Mouse (Mus musculus) left cerebral cortex, adult 2 months (tissue): ENCODE results near the gene Robo4. TPM values are rescaled to one million over a fixed set of nuclear protein-coding genes. Genes with fewer than 3 reads are reported as not detected.

Source experiments
- DNase-seq, 2 experiments: peaks; one replicate each; pipeline ENCODE4 v3.0.0; 2021 to 2022; ENCODE audit warnings: low spot score in 2 of 2, mixed read lengths in 1 of 2; ENCODE audit errors: extremely low spot score in 1 of 2
- H3K27ac ChIP-seq: fragments of 200-600 bp; 2 replicates; pipeline ENCODE4 v1.8.1; 2022
- H3K4me3 ChIP-seq: fragments of 200-600 bp; 2 replicates; pipeline ENCODE4 v1.8.1; 2022
- CTCF ChIP-seq: fragments of 200-600 bp; IDR thresholded peaks from 2 replicates; pipeline ENCODE4 v1.8.1; 2022; ENCODE audit warnings: antibody characterized with exemption, mild to moderate bottlenecking, moderate library complexity
- intact Hi-C: fragments of 180-260 bp; cut with DNase I; formaldehyde crosslinking; loops from one replicate; pipeline ENCODE4 v1.15.1; 2025
- long read RNA-seq, 2 experiments: library from polyadenylated mRNA; stranded (forward); transcript quantifications; one replicate each; pipeline ENCODE4 v2.0.0; 2021; ENCODE audit warnings: borderline mapping rate in 2 of 2
- total RNA-seq, 2 experiments: library from RNA; stranded (reverse); gene quantifications; 2 replicates each; pipeline ENCODE4 v1.2.3; 2021

Robo4 gene
- total RNA-seq, result 1 to 10 TPM; 8.0 to 9.5 TPM
- long read RNA-seq, experiment 1, full-length matches to known transcripts, result 11 of 16 reads
- long read RNA-seq, experiment 1, partial matches to known transcripts, result 3 of 16 reads
- long read RNA-seq, experiment 1, other reads (novel, unspliced or antisense), result 2 of 16 reads
- long read RNA-seq, experiment 2, full-length matches to known transcripts, result 8 of 14 reads
- long read RNA-seq, experiment 2, partial matches to known transcripts, result 3 of 14 reads
- long read RNA-seq, experiment 2, other reads (novel, unspliced or antisense), result 3 of 14 reads

DNA sequence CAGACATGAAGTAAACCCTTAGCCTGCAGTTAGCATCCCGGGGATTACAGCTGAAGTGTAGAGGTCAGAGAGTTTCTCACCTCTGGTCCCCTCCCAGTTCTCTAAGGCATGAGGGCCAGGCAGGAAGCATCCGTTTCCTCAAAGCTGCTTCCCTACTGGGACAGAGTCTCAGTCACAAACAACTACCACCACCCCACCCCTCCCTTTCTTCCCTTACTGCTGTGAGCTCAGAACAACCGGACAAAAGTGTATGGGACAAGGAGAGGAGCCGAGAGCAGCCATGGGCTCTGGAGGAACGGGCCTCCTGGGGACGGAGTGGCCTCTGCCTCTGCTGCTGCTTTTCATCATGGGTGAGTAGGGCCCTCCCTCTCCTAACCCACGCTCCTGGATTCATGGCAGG is at the start of gene Robo4:
Robo4 (plus strand) TSS at position 96 of the 400 bp plus-strand sequence.
- DNase-seq, result no peak
- H3K27ac ChIP-seq, result peak within 1 kb of the TSS; percentile 36; the same call in 1 of the 2 replicates
- intact Hi-C loops, result no loop called here
- H3K4me3 ChIP-seq, result peak within 1 kb of the TSS; percentile 23
- TF ChIP-seq CTCF, result no peak

- TF ChIP-seq CTCF, result no peak
- Histone ChIP-seq H3K4me3 (no peak overlapping the region), H3K27ac (no peak overlapping the region)
- intact Hi-C loops, result no loop called here
- no peak for DNase-seq
Measured at GRCm38 (mm10) chr9:37354485-37354884, 47.2 kb upstream of the Robo4 start.

GRCm38 (mm10) chr9:37358713-37359330 is 42.9 kb upstream of the Robo4 start:
- no peak for TF ChIP-seq CTCF
- no peak overlapping the region for H3K4me3 ChIP-seq
- peak overlapping the region; percentile 90 for H3K27ac ChIP-seq
- DNase-seq, result peak in 1 of 2 experiments; percentile 45
- intact Hi-C loops, result no loop called here

GRCm38 (mm10) chr9:37359331-37360220 is 42.1 kb upstream of the Robo4 start:
- peak overlapping the region; percentile 90 for H3K27ac ChIP-seq
- intact Hi-C loops, result no loop called here
- no peak overlapping the region for H3K4me3 ChIP-seq
- peak; percentile 66 to 78 for DNase-seq
- TF ChIP-seq CTCF, result no peak; the same call in 1 of the 2 replicates

GRCm38 (mm10) chr9:37362084-37362483 is 39.6 kb upstream of the Robo4 start:
- TF ChIP-seq CTCF, result no peak
- H3K27ac ChIP-seq, result no peak overlapping the region
- DNase-seq, result no peak
- H3K4me3 ChIP-seq, result no peak overlapping the region
- intact Hi-C loops, result no loop called here

DNA sequence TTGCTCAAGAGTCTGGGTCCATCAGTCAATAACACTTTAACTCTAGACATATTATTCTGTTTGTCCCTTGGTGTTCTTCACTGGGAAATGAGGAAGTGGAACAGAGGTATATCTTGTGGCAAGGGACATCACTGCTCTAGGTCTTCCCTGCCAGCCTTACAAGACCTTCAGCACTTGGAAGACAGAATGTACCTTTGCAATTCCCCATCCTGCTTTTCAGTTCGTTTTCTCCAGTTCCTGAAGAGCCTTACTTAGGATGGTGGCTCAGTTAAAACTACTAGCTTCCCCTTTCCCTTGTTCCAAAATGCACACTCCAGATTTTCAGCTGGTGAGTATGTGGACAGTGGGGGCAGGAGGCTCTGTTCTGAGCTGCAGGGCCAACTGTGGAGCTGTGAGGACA is 38.8 kb upstream of the Robo4 start:
- DNase-seq, result no peak
- no peak for TF ChIP-seq CTCF
- intact Hi-C loops, result no loop called here
- peak overlapping the region; percentile 63 for H3K27ac ChIP-seq
- H3K4me3 ChIP-seq, result no peak overlapping the region

DNA sequence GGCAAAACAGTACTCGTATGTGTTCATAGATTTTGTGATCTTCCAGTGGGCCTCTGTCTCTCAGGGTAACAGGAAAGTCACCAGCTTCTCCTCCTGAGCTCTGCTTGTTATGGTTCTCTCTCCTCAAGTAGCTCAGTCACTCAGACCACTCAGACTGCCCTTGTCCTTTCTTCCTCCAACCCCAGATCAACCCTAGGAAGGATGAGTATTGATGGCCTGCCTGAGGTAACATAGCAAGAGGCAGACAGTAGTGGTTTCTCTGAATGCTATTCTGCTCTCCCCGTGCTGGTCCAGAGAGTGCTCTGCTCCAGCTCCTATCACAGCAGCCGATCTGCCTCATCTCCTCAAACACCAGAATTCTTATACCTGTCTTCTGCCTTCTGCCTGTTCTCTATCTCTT is 38.1 kb upstream of the Robo4 start:
- no peak for DNase-seq
- TF ChIP-seq CTCF, result no peak
- H3K4me3 ChIP-seq, result no peak overlapping the region
- H3K27ac ChIP-seq, result peak overlapping the region; percentile 63
- intact Hi-C loops, result no loop called here

GRCm38 (mm10) chr9:37364392-37364791 is 37.3 kb upstream of the Robo4 start:
- intact Hi-C loops, result no loop called here
- Histone ChIP-seq H3K4me3 (no peak overlapping the region), H3K27ac (peak overlapping the region; percentile 63)
- TF ChIP-seq CTCF, result no peak
- no peak for DNase-seq

GRCm38 (mm10) chr9:37365706-37366105 is 36.0 kb upstream of the Robo4 start:
- intact Hi-C loops, result no loop called here
- Histone ChIP-seq H3K27ac (peak overlapping the region; percentile 89), H3K4me3 (no peak overlapping the region)
- no peak for TF ChIP-seq CTCF
- no peak for DNase-seq

DNA sequence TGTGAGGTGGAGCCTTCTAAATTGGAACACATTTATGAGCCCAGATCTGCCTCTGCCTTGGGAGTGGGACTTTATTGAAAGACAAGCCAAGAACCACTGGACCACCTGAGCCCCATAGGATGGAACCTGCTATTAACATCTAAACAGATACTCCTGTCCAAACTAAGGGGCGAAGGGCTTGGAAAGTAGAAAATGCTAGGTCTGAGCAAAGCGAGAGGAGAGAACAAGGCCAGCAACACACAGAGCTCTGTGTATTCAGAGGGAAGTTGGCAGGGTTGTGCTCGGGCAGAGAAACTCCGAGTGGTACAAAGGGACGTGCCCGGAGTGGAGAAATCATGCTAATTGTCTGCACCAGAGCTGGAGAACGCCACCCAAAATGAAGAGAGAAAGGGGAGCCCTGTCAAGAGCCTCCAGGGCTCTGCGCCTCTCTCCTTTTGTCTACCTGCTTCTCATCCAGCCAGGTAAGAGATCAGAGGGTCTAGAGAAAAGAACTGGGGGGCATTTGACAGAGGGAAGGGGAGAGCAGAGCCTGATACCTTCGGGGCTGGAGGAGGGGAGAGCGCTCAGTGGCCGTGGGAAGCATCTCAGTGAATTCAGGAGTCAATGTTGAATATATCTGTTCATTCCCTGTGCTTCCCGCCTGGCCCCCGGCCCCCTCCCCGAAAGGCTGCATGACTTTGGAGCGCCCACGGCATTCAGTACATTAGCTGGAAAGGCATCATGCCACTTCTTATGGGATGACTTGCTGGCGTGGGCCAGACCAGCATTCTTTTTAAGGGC is 34.2 kb upstream of the Robo4 start, which contains the start of gene Hepacam:
Hepacam (plus strand) TSS at position 51 of the 780 bp plus-strand sequence.
- intact Hi-C loops, result no loop called here
- DNase-seq, result no peak

GRCm38 (mm10) chr9:37368081-37368830 is 33.4 kb upstream of the Robo4 start:
- intact Hi-C loops, result no loop called here

More for the DNA sequence above, 34.2 kb upstream of the Robo4 start, which contains the start of gene Hepacam:
- Histone ChIP-seq H3K4me3 (peak within 1 kb of the TSS; percentile 43), H3K27ac (peak within 1 kb of the TSS; percentile 89)
- TF ChIP-seq CTCF, result no peak

More at GRCm38 (mm10) chr9:37368081-37368830, 33.4 kb upstream of the Robo4 start:
- peak; percentile 41 for TF ChIP-seq CTCF
- peak overlapping the region; percentile 89 for H3K27ac ChIP-seq
- H3K4me3 ChIP-seq, result peak overlapping the region; percentile 43
- DNase-seq, result no peak
